Mouse (Mus musculus) midbrain, embryonic 14.5 days (tissue): ENCODE measurements around the gene Zkscan17. TPM values are rescaled to one million over a fixed set of nuclear protein-coding genes. Genes with fewer than 3 reads are reported as not detected.
A peak's percentile ranks its signal among the peaks of the same experiment; 100 is the strongest.

Experiments used
- ATAC-seq: fragments of 200-750 bp; cut with Nextera tagmentation; 2 replicates; pipeline ENCODE4 v1.8.0; 2017; ENCODE audit warnings: moderate number of reproducible peaks, moderate library complexity; ENCODE audit not compliant: low FRiP score, low TSS enrichment
- DNase-seq: peaks from one replicate; pipeline ENCODE4 v3.0.0-alpha.2; 2015
- H3K27ac ChIP-seq: fragments of 300-500 bp; sonication (generic); replicated peaks from 2 replicates; pipeline ENCODE4 v1.5.1; 2014; ENCODE audit warnings: mild to moderate bottlenecking, low read depth, low read length, moderate library complexity
- H3K27me3 ChIP-seq: fragments of 300-500 bp; sonication (generic); 2 replicates; pipeline ENCODE4 v1.6.1; 2014; ENCODE audit warnings: low read length, control low read depth, mixed read lengths; ENCODE audit not compliant: control insufficient read depth, insufficient read depth
- H3K36me3 ChIP-seq: fragments of 300-500 bp; sonication (generic); 2 replicates; pipeline ENCODE4 v1.6.1; 2014; ENCODE audit warnings: low read length, control low read depth; ENCODE audit not compliant: control insufficient read depth, insufficient read depth
- H3K4me1 ChIP-seq: fragments of 300-500 bp; sonication (generic); 2 replicates; pipeline ENCODE4 v1.6.1; 2014; ENCODE audit warnings: mild to moderate bottlenecking, antibody characterized with exemption, low read length, control low read depth; ENCODE audit not compliant: control insufficient read depth, insufficient read depth
- H3K4me2 ChIP-seq: fragments of 300-500 bp; sonication (generic); 2 replicates; pipeline ENCODE4 v1.6.1; 2014; ENCODE audit warnings: mild to moderate bottlenecking, low read length, moderate library complexity
- H3K4me3 ChIP-seq: fragments of 300-500 bp; sonication (generic); replicated peaks from 2 replicates; pipeline ENCODE4 v1.5.1; 2014; ENCODE audit warnings: low read depth, low read length
- H3K9ac ChIP-seq: fragments of 300-500 bp; sonication (generic); replicated peaks from 2 replicates; pipeline ENCODE4 v1.6.1; 2014; ENCODE audit warnings: mild to moderate bottlenecking, low read length, moderate library complexity
- H3K9me3 ChIP-seq: fragments of 300-500 bp; sonication (generic); 2 replicates; pipeline ENCODE4 v1.6.1; 2016; ENCODE audit warnings: low read length, control low read depth, mixed read lengths; ENCODE audit not compliant: control insufficient read depth
- WGBS: fragments of 180-500 bp; shearing (Covaris S2); extraction: QIAGEN DNeasy Blood & Tissue Kit; methylation state at CpG from one replicate; pipeline ENCODE4 v1.1.7; 2014; 5-methylcytosine and 5-hydroxymethylcytosine counted together
- polyA plus RNA-seq: library from polyadenylated mRNA; unstranded; fragments of >200 nt; fragmentation: Nextera tagmentation; extraction: Ambion mirVana; gene quantifications from 2 replicates; pipeline ENCODE4 v1.2.1, GENCODE M21; 2014

Gene Zkscan17
- polyA plus RNA-seq, 1 experiment from 2014 or later, result 16.1 TPM

DNA sequence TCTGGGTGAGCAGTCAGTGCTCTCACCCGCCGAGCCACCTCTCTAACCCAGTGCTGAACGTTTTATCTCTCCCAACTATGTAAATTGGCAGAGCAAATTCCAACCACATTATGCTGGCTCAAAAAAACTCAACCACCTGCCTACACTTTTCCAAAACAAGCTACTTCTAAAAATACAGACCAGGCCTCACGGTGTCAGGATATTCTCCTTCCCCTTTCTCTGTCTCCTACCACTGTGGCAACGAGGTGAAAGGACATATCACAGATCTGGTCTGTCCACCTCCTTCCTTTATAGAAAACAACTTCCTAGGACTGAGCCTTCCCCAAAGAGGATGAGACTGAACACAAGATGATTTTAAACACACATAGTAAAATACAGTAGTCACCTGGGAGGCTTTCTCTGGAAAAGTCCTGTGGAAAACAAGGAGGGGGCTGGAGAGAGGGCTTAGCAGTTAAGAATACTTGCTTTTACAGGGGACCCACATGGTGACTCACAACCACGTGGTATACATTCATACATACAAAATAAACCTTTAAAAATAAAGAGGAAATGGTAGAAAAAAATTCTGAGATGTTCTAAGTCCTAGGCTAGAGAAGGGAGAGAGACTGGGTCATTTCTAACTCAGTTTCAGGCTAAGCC lies 29.8 kb downstream of the Zkscan17 start:
- Histone ChIP-seq H3K27me3 (no peaks in the 10 kb centered on the region), H3K36me3 (peaks cover 95% of the 10 kb centered on the region), H3K4me3 (no peak overlapping the region), H3K9ac (no peak overlapping the region), H3K4me1 (no peaks in the 10 kb centered on the region), H3K4me2 (no peak overlapping the region), H3K9me3 (no peaks in the 10 kb centered on the region), H3K27ac (no peak overlapping the region)
- ATAC-seq (no peak), DNase-seq (no peak)
- WGBS, result 86% methylated on average over 6 of the region's 6 CpGs

DNA sequence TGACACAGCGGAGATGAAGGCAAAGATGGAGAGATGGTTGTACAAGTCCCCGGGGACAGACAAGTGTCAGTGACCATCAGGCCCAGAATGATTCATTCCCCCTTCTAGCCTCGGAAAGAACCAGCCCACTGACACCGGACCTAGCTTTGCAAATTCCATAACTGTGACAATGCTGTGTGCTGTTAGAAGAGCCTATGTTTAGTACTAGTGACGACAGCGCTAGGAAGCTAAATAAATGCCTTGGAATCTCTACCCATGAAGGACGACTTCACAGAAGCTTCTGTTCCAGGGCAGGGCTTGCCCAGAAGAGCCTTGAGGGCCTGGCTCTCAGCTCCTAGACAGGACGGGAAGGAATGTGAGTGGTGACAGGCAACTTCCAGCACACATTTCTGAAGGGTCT lies 40.3 kb downstream of the Zkscan17 start:
- Histone ChIP-seq H3K4me2 (no peak overlapping the region), H3K27ac (no peak overlapping the region), H3K4me1 (no peaks in the 10 kb centered on the region), H3K27me3 (no peaks in the 10 kb centered on the region), H3K9ac (no peak overlapping the region), H3K9me3 (no peaks in the 10 kb centered on the region), H3K4me3 (no peak overlapping the region), H3K36me3 (peaks cover 56% of the 10 kb centered on the region)
- DNase-seq (no peak), ATAC-seq (no peak)
- WGBS, result 88% methylated on average over 8 of the region's 8 CpGs

DNA sequence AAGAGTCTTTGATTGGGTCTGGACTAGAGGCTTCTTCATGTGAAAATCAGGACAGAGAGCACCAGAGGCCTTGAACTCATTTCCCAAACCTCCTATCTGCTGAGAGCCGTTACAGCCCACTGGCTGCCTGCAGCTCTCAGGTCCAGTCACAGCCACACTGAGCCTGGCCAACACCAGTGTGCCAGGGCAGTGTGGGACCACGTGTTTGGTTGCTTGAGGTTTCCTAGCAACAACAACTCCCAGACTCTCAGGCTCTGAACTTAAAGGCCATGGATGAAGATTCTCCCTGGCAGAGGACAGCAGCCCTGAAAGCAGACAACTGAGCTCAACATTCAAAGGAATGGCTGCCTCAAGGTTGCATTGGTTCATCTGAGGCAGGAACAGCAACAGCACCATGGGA lies 40.9 kb downstream of the Zkscan17 start:
- peaks cover 51% of the 10 kb centered on the region for H3K36me3 ChIP-seq
- no peak overlapping the region for H3K4me2 ChIP-seq
- DNase-seq (no peak), ATAC-seq (no peak)
- no peaks in the 10 kb centered on the region for H3K4me1 ChIP-seq
- no peak overlapping the region for H3K4me3 ChIP-seq
- H3K27me3 ChIP-seq, result no peaks in the 10 kb centered on the region
- no peak overlapping the region for H3K9ac ChIP-seq
- H3K27ac ChIP-seq, result no peak overlapping the region
- WGBS, result 63% methylated on average over 2 of the region's 2 CpGs
- H3K9me3 ChIP-seq, result no peaks in the 10 kb centered on the region

GRCm38 (mm10) chr11:59483212-59483611 lies 43.3 kb downstream of the Zkscan17 start:
- Histone ChIP-seq H3K9ac (no peak overlapping the region), H3K36me3 (peaks cover 31% of the 10 kb centered on the region), H3K4me3 (no peak overlapping the region), H3K4me2 (no peak overlapping the region), H3K9me3 (no peaks in the 10 kb centered on the region), H3K27me3 (no peaks in the 10 kb centered on the region), H3K27ac (no peak overlapping the region), H3K4me1 (no peaks in the 10 kb centered on the region)
- DNase-seq (peak; percentile 87), ATAC-seq (no peak)
- WGBS, result 10% methylated on average over 2 of the region's 2 CpGs

DNA sequence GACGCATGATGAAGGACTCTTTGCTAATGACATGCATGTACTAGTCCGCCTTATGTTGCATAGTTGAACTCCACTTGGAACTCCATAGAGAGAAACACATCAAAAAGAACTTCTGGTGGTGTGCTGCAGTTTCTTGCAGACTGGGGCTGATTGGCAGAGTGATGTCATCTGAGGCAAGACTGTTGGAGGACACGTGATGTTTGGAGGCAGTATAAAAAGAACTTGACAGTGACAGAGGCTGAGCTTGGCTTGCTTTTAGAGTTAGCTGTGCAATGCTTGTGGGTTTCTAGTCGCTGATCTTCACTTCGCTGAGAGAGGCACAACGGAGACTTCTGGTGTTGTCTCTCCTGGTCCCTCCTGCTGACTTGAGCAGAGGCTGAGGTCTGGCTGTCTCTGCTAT lies 49.3 kb downstream of the Zkscan17 start:
- H3K9ac ChIP-seq, result no peak overlapping the region
- H3K36me3 ChIP-seq, result no peaks in the 10 kb centered on the region

DNA sequence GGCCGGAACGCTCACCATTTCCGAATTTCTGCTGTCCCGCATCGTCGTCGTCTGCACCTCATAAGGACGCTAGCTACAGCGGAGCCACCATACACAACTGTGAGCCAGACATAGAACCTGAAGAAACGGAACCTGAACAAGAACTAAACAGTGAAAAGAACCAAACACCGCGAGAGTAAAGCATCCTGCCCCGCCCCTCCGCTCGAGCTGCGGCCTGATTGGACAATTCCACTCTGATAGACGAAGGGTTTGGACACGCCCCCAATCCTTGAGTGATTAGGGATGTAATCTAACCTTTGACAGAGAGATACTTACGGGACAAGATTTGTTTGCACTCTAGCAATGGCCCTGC lies 54.2 kb downstream of the Zkscan17 start, which contains the start of gene Zfp867:
Gene Zfp867, minus strand, starts transcription at position 149 of the 352 bp plus-strand sequence.
- H3K27ac ChIP-seq, result peak within 1 kb of the TSS; percentile 78
- no peaks in the 10 kb centered on the region for H3K36me3 ChIP-seq
- H3K4me3 ChIP-seq, result peak within 1 kb of the TSS; percentile 93
- under 1% methylated on average over 19 of the region's 19 CpGs for WGBS
- H3K9ac ChIP-seq, result peak within 1 kb of the TSS; percentile 94
- no peaks in the 10 kb centered on the region for H3K27me3 ChIP-seq
- peaks cover 7% of the 10 kb centered on the region; the same call in 1 of the 2 replicates for H3K4me1 ChIP-seq
- peak; percentile 91 for ATAC-seq
- H3K4me2 ChIP-seq, result peak within 1 kb of the TSS; percentile 84
- DNase-seq, result peak; percentile 96
- H3K9me3 ChIP-seq, result no peaks in the 10 kb centered on the region

More for the DNA sequence above, 49.3 kb downstream of the Zkscan17 start:
- H3K27ac ChIP-seq, result no peak overlapping the region
- ATAC-seq (no peak), DNase-seq (no peak)
- H3K4me3 ChIP-seq, result no peak overlapping the region
- no peaks in the 10 kb centered on the region for H3K9me3 ChIP-seq
- no peak overlapping the region for H3K4me2 ChIP-seq
- H3K27me3 ChIP-seq, result no peaks in the 10 kb centered on the region
- WGBS, result 72% methylated on average over 6 of the region's 6 CpGs
- no peaks in the 10 kb centered on the region for H3K4me1 ChIP-seq

GRCm38 (mm10) chr11:59471413-59472325 lies 54.9 kb downstream of the Zkscan17 start:
- no peaks in the 10 kb centered on the region for H3K9me3 ChIP-seq
- peak overlapping the region; percentile 94 for H3K9ac ChIP-seq
- DNase-seq (peak; percentile 27), ATAC-seq (peak; percentile 70)
- H3K36me3 ChIP-seq, result no peaks in the 10 kb centered on the region
- H3K4me1 ChIP-seq, result peaks cover 7% of the 10 kb centered on the region; the same call in 1 of the 2 replicates
- peak overlapping the region; percentile 78 for H3K27ac ChIP-seq
- peak overlapping the region; percentile 93 for H3K4me3 ChIP-seq
- H3K27me3 ChIP-seq, result no peaks in the 10 kb centered on the region
- 8% methylated on average over 37 of the region's 37 CpGs for WGBS
- H3K4me2 ChIP-seq, result peak overlapping the region; percentile 84

GRCm38 (mm10) chr11:59460459-59460858 lies 66.1 kb downstream of the Zkscan17 start:
- H3K9me3 ChIP-seq, result peaks cover 27% of the 10 kb centered on the region
- H3K4me1 ChIP-seq, result no peaks in the 10 kb centered on the region
- H3K36me3 ChIP-seq, result peaks cover 72% of the 10 kb centered on the region
- no peak overlapping the region for H3K27ac ChIP-seq
- DNase-seq (no peak), ATAC-seq (no peak)
- no peaks in the 10 kb centered on the region for H3K27me3 ChIP-seq
- H3K4me3 ChIP-seq, result no peak overlapping the region
- 92% methylated on average over 2 of the region's 2 CpGs for WGBS
- no peak overlapping the region for H3K9ac ChIP-seq
- no peak overlapping the region for H3K4me2 ChIP-seq
